Mouse (Mus musculus): ENCODE measurements at regions not wholly inside any gene's neighbourhood (a gene's known extent, or its start where the extent isn't known, plus 50 kb on each side); places are given as distances from the start of the nearest gene placed in this dataset.
"Not testable (repeated sequence)": the region's sequence is repeated elsewhere in the genome, so short reads cannot be mapped to it uniquely, and the experiment has no call there.

GRCm38 (mm10) chr6:62889194-62889593 lies 366.5 kb upstream of the Grid2 start:
- intact Hi-C loops (cut with DNase I), result no loop called here
- DNase-seq, result no peak

- intact Hi-C loops (cut with DNase I), result no loop called here
- no peak for DNase-seq
Measured at GRCm38 (mm10) chr6:62912758-62913157, 342.9 kb upstream of the Grid2 start.

- DNase-seq, result not testable (repeated sequence)
Measured at GRCm38 (mm10) chr6:62917059-62917458, 338.6 kb upstream of the Grid2 start.

GRCm38 (mm10) chr6:62917956-62918355 lies 337.7 kb upstream of the Grid2 start:
- DNase-seq, result peak in 1 of 2 experiments; percentile 6
- intact Hi-C loops (cut with DNase I), result no loop called here

More at GRCm38 (mm10) chr6:62917059-62917458, 338.6 kb upstream of the Grid2 start:
- intact Hi-C loops (cut with DNase I), result not testable (repeated sequence)

- intact Hi-C loops (cut with DNase I), result no loop called here
- DNase-seq, result no peak
Measured at GRCm38 (mm10) chr6:62919092-62919491, 336.6 kb upstream of the Grid2 start.
